Mouse (Mus musculus): Measurements from ENCODE around the gene Fggy. TPM values are rescaled to one million over a fixed set of nuclear protein-coding genes. Genes with fewer than 3 reads are reported as not detected.

Fggy gene
- polyA plus RNA-seq, 2 experiments, result 14.9 to 19.3 TPM

- H3K27me3 ChIP-seq (ENCODE audit: control insufficient read depth, insufficient read depth, low read length), result no peaks in the 10 kb centered on the region
- DNase-seq (ENCODE audit: low read depth in 3 of 3, low spot score in 3 of 3) (no peak), ATAC-seq (ENCODE audit: insufficient read depth) (no peak)
- H3K36me3 ChIP-seq (replicated peaks; ENCODE audit: control insufficient read depth, insufficient read depth, low read depth), result no peaks in the 10 kb centered on the region
- H3K27ac ChIP-seq, result no peak overlapping the region
- WGBS (ENCODE audit: insufficient replicate concordance), result 62% methylated on average over 1 of the region's 1 CpGs
- H3K9me3 ChIP-seq (ENCODE audit: control insufficient read depth, low read length), result no peaks in the 10 kb centered on the region
- no peaks in the 10 kb centered on the region for H3K4me1 ChIP-seq (replicated peaks; ENCODE audit: control insufficient read depth in 2 of 2, insufficient read depth in 2 of 2, low read length in 1 of 2)
- no peak overlapping the region for H3K4me3 ChIP-seq (ENCODE audit: insufficient read depth in 1 of 2, low read depth in 2 of 2, low read length in 2 of 2)
- H3K9ac ChIP-seq (replicated peaks), result no peak overlapping the region
- TF ChIP-seq CTCF (IDR thresholded peaks at IDR 0.05; ENCODE audit: low read depth) (no peak), EP300 (IDR thresholded peaks at IDR 0.05; ENCODE audit: low read depth) (no peak)
- no peak overlapping the region for H3K4me2 ChIP-seq (ENCODE audit: low read depth)
These were observed 114.7 kb downstream of the Fggy start for GRCm38 (mm10) chr4:95672039-95672438.

GRCm38 (mm10) chr4:95676390-95676789, 119.1 kb downstream of the Fggy start:
- H3K4me2 ChIP-seq (ENCODE audit: low read depth), result no peak overlapping the region
- no peaks in the 10 kb centered on the region for H3K9me3 ChIP-seq (ENCODE audit: control insufficient read depth, low read length)
- H3K27ac ChIP-seq, result no peak overlapping the region
- ATAC-seq (ENCODE audit: insufficient read depth), result no peak
- TF ChIP-seq CTCF (IDR thresholded peaks at IDR 0.05; ENCODE audit: low read depth) (no peak), EP300 (IDR thresholded peaks at IDR 0.05; ENCODE audit: low read depth) (no peak)
- no peak overlapping the region for H3K9ac ChIP-seq (replicated peaks)
- WGBS (ENCODE audit: insufficient replicate concordance), result 48% methylated on average over 2 of the region's 2 CpGs
- H3K4me3 ChIP-seq (ENCODE audit: insufficient read depth in 1 of 2, low read depth in 2 of 2, low read length in 2 of 2), result no peak overlapping the region
- H3K4me1 ChIP-seq (replicated peaks; ENCODE audit: control insufficient read depth in 2 of 2, insufficient read depth in 2 of 2, low read length in 1 of 2), result no peaks in the 10 kb centered on the region
- no peaks in the 10 kb centered on the region for H3K36me3 ChIP-seq (replicated peaks; ENCODE audit: control insufficient read depth, insufficient read depth, low read depth)
- no peak for DNase-seq (ENCODE audit: low read depth in 3 of 3, low spot score in 3 of 3)
- no peaks in the 10 kb centered on the region for H3K27me3 ChIP-seq (ENCODE audit: control insufficient read depth, insufficient read depth, low read length)

GRCm38 (mm10) chr4:95680756-95681449, 123.6 kb downstream of the Fggy start:
- H3K27ac ChIP-seq, result no peak overlapping the region
- no peaks in the 10 kb centered on the region for H3K36me3 ChIP-seq (replicated peaks; ENCODE audit: control insufficient read depth, insufficient read depth, low read depth)
- ATAC-seq (ENCODE audit: insufficient read depth), result no peak
- WGBS (ENCODE audit: insufficient replicate concordance), result 69% methylated on average over 5 of the region's 5 CpGs
- no peak overlapping the region for H3K4me3 ChIP-seq (ENCODE audit: insufficient read depth in 1 of 2, low read depth in 2 of 2, low read length in 2 of 2)
- H3K27me3 ChIP-seq (ENCODE audit: control insufficient read depth, insufficient read depth, low read length), result no peaks in the 10 kb centered on the region
- no peak overlapping the region for H3K4me2 ChIP-seq (ENCODE audit: low read depth)
- DNase-seq (ENCODE audit: low read depth in 3 of 3, low spot score in 3 of 3), result no peak
- no peaks in the 10 kb centered on the region for H3K4me1 ChIP-seq (replicated peaks; ENCODE audit: control insufficient read depth in 2 of 2, insufficient read depth in 2 of 2, low read length in 1 of 2)
- no peak overlapping the region for H3K9ac ChIP-seq (replicated peaks)
- no peak for TF ChIP-seq CTCF (IDR thresholded peaks at IDR 0.05; ENCODE audit: low read depth)
- no peak for TF ChIP-seq EP300 (IDR thresholded peaks at IDR 0.05; ENCODE audit: low read depth)
- no peaks in the 10 kb centered on the region for H3K9me3 ChIP-seq (ENCODE audit: control insufficient read depth, low read length)

- H3K27me3 ChIP-seq (ENCODE audit: control insufficient read depth, insufficient read depth, low read length), result no peaks in the 10 kb centered on the region
- no peaks in the 10 kb centered on the region for H3K4me1 ChIP-seq (replicated peaks; ENCODE audit: control insufficient read depth in 2 of 2, insufficient read depth in 2 of 2, low read length in 1 of 2)
- no peak overlapping the region for H3K27ac ChIP-seq
- no peak for TF ChIP-seq CTCF (IDR thresholded peaks at IDR 0.05; ENCODE audit: low read depth)
- no peak for TF ChIP-seq EP300 (IDR thresholded peaks at IDR 0.05; ENCODE audit: low read depth)
- 63% methylated on average over 4 of the region's 4 CpGs for WGBS (ENCODE audit: insufficient replicate concordance)
- no peaks in the 10 kb centered on the region for H3K9me3 ChIP-seq (ENCODE audit: control insufficient read depth, low read length)
- H3K36me3 ChIP-seq (replicated peaks; ENCODE audit: control insufficient read depth, insufficient read depth, low read depth), result no peaks in the 10 kb centered on the region
- no peak overlapping the region for H3K4me3 ChIP-seq (ENCODE audit: insufficient read depth in 1 of 2, low read depth in 2 of 2, low read length in 2 of 2)
- no peak overlapping the region for H3K4me2 ChIP-seq (ENCODE audit: low read depth)
- H3K9ac ChIP-seq (replicated peaks), result no peak overlapping the region
- DNase-seq (ENCODE audit: low read depth in 3 of 3, low spot score in 3 of 3) (no peak), ATAC-seq (ENCODE audit: insufficient read depth) (no peak)
These were observed 127.3 kb downstream of the Fggy start for GRCm38 (mm10) chr4:95684522-95685080.

- no peak overlapping the region for H3K9ac ChIP-seq (replicated peaks)
- no peaks in the 10 kb centered on the region for H3K4me1 ChIP-seq (replicated peaks; ENCODE audit: control insufficient read depth in 2 of 2, insufficient read depth in 2 of 2, low read length in 1 of 2)
- H3K36me3 ChIP-seq (replicated peaks; ENCODE audit: control insufficient read depth, insufficient read depth, low read depth), result no peaks in the 10 kb centered on the region
- H3K9me3 ChIP-seq (ENCODE audit: control insufficient read depth, low read length), result no peaks in the 10 kb centered on the region
- DNase-seq (ENCODE audit: low read depth in 3 of 3, low spot score in 3 of 3) (no peak), ATAC-seq (ENCODE audit: insufficient read depth) (no peak)
- no peak overlapping the region for H3K4me2 ChIP-seq (ENCODE audit: low read depth)
- no peak overlapping the region for H3K27ac ChIP-seq
- TF ChIP-seq EP300 (IDR thresholded peaks at IDR 0.05; ENCODE audit: low read depth) (no peak), CTCF (IDR thresholded peaks at IDR 0.05; ENCODE audit: low read depth) (no peak)
- 42% methylated on average over 2 of the region's 2 CpGs for WGBS (ENCODE audit: insufficient replicate concordance)
- no peak overlapping the region for H3K4me3 ChIP-seq (ENCODE audit: insufficient read depth in 1 of 2, low read depth in 2 of 2, low read length in 2 of 2)
- H3K27me3 ChIP-seq (ENCODE audit: control insufficient read depth, insufficient read depth, low read length), result no peaks in the 10 kb centered on the region
These were observed 129.5 kb downstream of the Fggy start for GRCm38 (mm10) chr4:95686775-95687174.

Data from liver, embryonic 14.5 days (tissue).